Mouse (Mus musculus): ENCODE results near the gene Ifit2. TPM values are rescaled to one million over a fixed set of nuclear protein-coding genes. Genes with fewer than 3 reads are reported as not detected.
A peak's percentile ranks its signal among the peaks of the same experiment; 100 is the strongest.

The Ifit2 gene
- total and polyA plus RNA-seq, 3 experiments = 1.8 to 4.2 (median 3.4) TPM

- DNase-seq = peak; percentile 82 to 89
- WGBS = 35% methylated on average over 7 of the region's 7 CpGs
- TF ChIP-seq POLR2A (IDR thresholded peaks at IDR 0.05; ENCODE audit: insufficient read depth, low read depth, low read length) (no peak), EP300 (IDR thresholded peaks at IDR 0.05; ENCODE audit: insufficient read depth, low read depth, low read length) (peak; percentile 81), CTCF (IDR thresholded peaks at IDR 0.05) (peak; percentile 91)
- no peak overlapping the region for H3K4me3 ChIP-seq
- peaks cover 11% of the 10 kb centered on the region for H3K36me3 ChIP-seq (ENCODE audit: control insufficient read depth, insufficient read depth, low read length)
- no peak overlapping the region for H3K9ac ChIP-seq (ENCODE audit: low read depth, low read length)
- no peaks in the 10 kb centered on the region for H3K79me2 ChIP-seq (replicated peaks; ENCODE audit: control insufficient read depth, insufficient read depth, low read length)
- intact Hi-C loops (cut with DNase I) = loop anchor here (1.0 to 10.0 kb wide), 4 partner anchors 47 to 227 kb away; no protein-coding TSS in a partner anchor
- no peak overlapping the region for H3K27ac ChIP-seq
- H3K27me3 ChIP-seq (ENCODE audit: control insufficient read depth, insufficient read depth, low read length) = no peaks in the 10 kb centered on the region
- H3K4me1 ChIP-seq (ENCODE audit: control insufficient read depth, insufficient read depth, low read length) = peaks cover 3% of the 10 kb centered on the region
These were observed 2.5 kb upstream of the Ifit2 start for GRCm38 (mm10) chr19:34547976-34548375.

DNA sequence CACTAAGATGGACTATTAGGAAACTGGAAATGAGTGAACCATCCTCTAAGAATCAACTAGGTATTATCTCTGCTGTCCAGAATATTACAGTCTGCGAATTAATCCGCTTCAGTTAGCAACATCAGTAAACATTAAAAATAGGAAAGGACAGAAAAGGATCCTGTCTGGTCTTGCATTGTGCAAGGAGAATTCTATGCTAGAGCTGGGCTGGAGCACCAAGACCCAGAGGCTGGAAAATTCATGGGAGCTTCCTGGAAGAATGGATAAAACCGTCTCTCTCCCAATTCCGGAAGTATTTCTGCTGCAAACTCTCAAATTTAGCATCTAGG lies 325 bp upstream of the Ifit2 start:
- H3K79me2 ChIP-seq (replicated peaks; ENCODE audit: control insufficient read depth, insufficient read depth, low read length) = no peaks in the 10 kb centered on the region
- DNase-seq = no peak
- peaks cover 14% of the 10 kb centered on the region for H3K36me3 ChIP-seq (ENCODE audit: control insufficient read depth, insufficient read depth, low read length)
- peak overlapping the region; percentile 62 for H3K27ac ChIP-seq
- peak overlapping the region; percentile 44; the same call in 1 of the 2 replicates for H3K4me3 ChIP-seq
- peaks cover 7% of the 10 kb centered on the region for H3K4me1 ChIP-seq (ENCODE audit: control insufficient read depth, insufficient read depth, low read length)
- intact Hi-C loops (cut with DNase I) = loop anchor here (2.0 to 5.0 kb wide), 4 partner anchors 23 to 307 kb away; partner anchors contain the start of genes Ifit3b and Lipa
- TF ChIP-seq POLR2A (IDR thresholded peaks at IDR 0.05; ENCODE audit: insufficient read depth, low read depth, low read length) = no peak
- no peak for TF ChIP-seq CTCF (IDR thresholded peaks at IDR 0.05)
- no peak for TF ChIP-seq EP300 (IDR thresholded peaks at IDR 0.05; ENCODE audit: insufficient read depth, low read depth, low read length)
- no peaks in the 10 kb centered on the region for H3K27me3 ChIP-seq (ENCODE audit: control insufficient read depth, insufficient read depth, low read length)
- no peak overlapping the region for H3K9ac ChIP-seq (ENCODE audit: low read depth, low read length)
- 25% methylated on average over 4 of the region's 4 CpGs for WGBS

DNA sequence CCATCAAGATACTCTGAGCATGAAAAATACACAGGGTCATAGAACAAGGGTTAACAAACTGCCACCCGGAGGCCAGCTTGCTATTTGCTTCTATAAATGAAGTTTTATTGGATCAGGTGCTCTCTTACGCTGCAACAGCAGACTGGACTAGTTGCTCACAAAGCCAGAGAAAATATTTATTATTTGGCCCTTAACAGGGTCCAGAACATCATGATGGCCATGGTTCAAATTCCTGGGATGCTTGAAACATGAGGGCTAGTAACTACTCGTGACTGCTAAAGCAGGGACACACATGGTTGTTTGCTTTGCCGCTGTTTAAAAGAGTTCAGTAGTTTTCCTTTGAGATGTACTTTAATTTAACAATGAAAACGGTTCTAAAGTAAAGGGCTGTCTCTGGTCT lies 1.5 kb downstream of the Ifit2 start:
- Histone ChIP-seq H3K27ac (peak overlapping the region; percentile 77), H3K79me2 (replicated peaks; ENCODE audit: control insufficient read depth, insufficient read depth, low read length) (no peaks in the 10 kb centered on the region), H3K36me3 (ENCODE audit: control insufficient read depth, insufficient read depth, low read length) (peaks cover 17% of the 10 kb centered on the region), H3K27me3 (ENCODE audit: control insufficient read depth, insufficient read depth, low read length) (no peaks in the 10 kb centered on the region), H3K4me1 (ENCODE audit: control insufficient read depth, insufficient read depth, low read length) (peaks cover 9% of the 10 kb centered on the region), H3K9ac (ENCODE audit: low read depth, low read length) (peak overlapping the region; percentile 51), H3K4me3 (no peak overlapping the region)
- 19% methylated on average over 5 of the region's 5 CpGs for WGBS
- intact Hi-C loops (cut with DNase I) = loop anchor here (2.0 to 5.0 kb wide), 5 partner anchors 25 to 309 kb away; partner anchors contain the start of genes Ifit3, Ifit3b and Lipa
- no peak for TF ChIP-seq EP300 (IDR thresholded peaks at IDR 0.05; ENCODE audit: insufficient read depth, low read depth, low read length)
- peak; percentile 21; the same call in 1 of the 2 replicates for TF ChIP-seq CTCF (IDR thresholded peaks at IDR 0.05)
- TF ChIP-seq POLR2A (IDR thresholded peaks at IDR 0.05; ENCODE audit: insufficient read depth, low read depth, low read length) = 0 out of 2 replicates have a peak, but pooled peaks have one; percentile 22
- DNase-seq = peak in 1 of 2 experiments; percentile 39

DNA sequence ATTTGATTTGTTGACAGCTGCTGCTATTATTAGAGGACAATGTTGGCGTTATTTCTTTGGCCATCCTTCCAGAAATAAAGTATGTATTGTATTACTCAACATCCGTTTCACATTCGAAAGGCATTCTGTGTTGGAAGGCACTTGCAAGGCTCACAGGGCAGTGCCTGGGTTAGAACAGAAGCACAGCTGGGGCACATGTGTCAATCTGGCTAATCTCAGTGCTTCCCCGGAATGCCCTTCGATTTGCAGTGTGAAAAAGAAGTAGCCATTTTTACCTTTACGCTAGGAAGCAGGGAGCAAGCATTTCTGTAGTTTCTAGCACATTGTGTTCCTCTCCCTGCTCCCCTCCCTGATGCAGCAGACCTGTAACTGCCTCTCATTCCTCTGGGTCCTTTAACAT lies 2.5 kb downstream of the Ifit2 start:
- no peaks in the 10 kb centered on the region for H3K79me2 ChIP-seq (replicated peaks; ENCODE audit: control insufficient read depth, insufficient read depth, low read length)
- peak overlapping the region; percentile 77 for H3K27ac ChIP-seq
- intact Hi-C loops (cut with DNase I) = loop anchor here (2.0 to 5.0 kb wide), 2 partner anchors 30 to 266 kb away; partner anchors contain the start of gene Ifit3
- DNase-seq = peak; percentile 34 to 39
- WGBS = 7% methylated on average over 6 of the region's 6 CpGs
- H3K4me1 ChIP-seq (ENCODE audit: control insufficient read depth, insufficient read depth, low read length) = peaks cover 9% of the 10 kb centered on the region
- peak overlapping the region; percentile 52 for H3K9ac ChIP-seq (ENCODE audit: low read depth, low read length)
- no peaks in the 10 kb centered on the region for H3K27me3 ChIP-seq (ENCODE audit: control insufficient read depth, insufficient read depth, low read length)
- peaks cover 17% of the 10 kb centered on the region for H3K36me3 ChIP-seq (ENCODE audit: control insufficient read depth, insufficient read depth, low read length)
- peak overlapping the region; percentile 31 for H3K4me3 ChIP-seq
- TF ChIP-seq POLR2A (IDR thresholded peaks at IDR 0.05; ENCODE audit: insufficient read depth, low read depth, low read length) = peak; percentile 70
- TF ChIP-seq CTCF (IDR thresholded peaks at IDR 0.05) = no peak
- TF ChIP-seq EP300 (IDR thresholded peaks at IDR 0.05; ENCODE audit: insufficient read depth, low read depth, low read length) = peak; percentile 67; the same call in 1 of the 2 replicates

GRCm38 (mm10) chr19:34553522-34553921 lies 3.0 kb downstream of the Ifit2 start:
- Histone ChIP-seq H3K4me1 (ENCODE audit: control insufficient read depth, insufficient read depth, low read length) (peaks cover 9% of the 10 kb centered on the region), H3K79me2 (replicated peaks; ENCODE audit: control insufficient read depth, insufficient read depth, low read length) (no peaks in the 10 kb centered on the region), H3K27ac (peak overlapping the region; percentile 77), H3K9ac (ENCODE audit: low read depth, low read length) (peak overlapping the region; percentile 52), H3K4me3 (peak overlapping the region; percentile 31), H3K36me3 (ENCODE audit: control insufficient read depth, insufficient read depth, low read length) (peaks cover 17% of the 10 kb centered on the region), H3K27me3 (ENCODE audit: control insufficient read depth, insufficient read depth, low read length) (no peaks in the 10 kb centered on the region)
- 20% methylated on average over 3 of the region's 3 CpGs for WGBS
- intact Hi-C loops (cut with DNase I) = loop anchor here (2.0 to 5.0 kb wide), 2 partner anchors 29 to 266 kb away; partner anchors contain the start of gene Ifit3
- TF ChIP-seq CTCF (IDR thresholded peaks at IDR 0.05) = no peak
- no peak for TF ChIP-seq POLR2A (IDR thresholded peaks at IDR 0.05; ENCODE audit: insufficient read depth, low read depth, low read length)
- TF ChIP-seq EP300 (IDR thresholded peaks at IDR 0.05; ENCODE audit: insufficient read depth, low read depth, low read length) = no peak
- no peak for DNase-seq

DNA sequence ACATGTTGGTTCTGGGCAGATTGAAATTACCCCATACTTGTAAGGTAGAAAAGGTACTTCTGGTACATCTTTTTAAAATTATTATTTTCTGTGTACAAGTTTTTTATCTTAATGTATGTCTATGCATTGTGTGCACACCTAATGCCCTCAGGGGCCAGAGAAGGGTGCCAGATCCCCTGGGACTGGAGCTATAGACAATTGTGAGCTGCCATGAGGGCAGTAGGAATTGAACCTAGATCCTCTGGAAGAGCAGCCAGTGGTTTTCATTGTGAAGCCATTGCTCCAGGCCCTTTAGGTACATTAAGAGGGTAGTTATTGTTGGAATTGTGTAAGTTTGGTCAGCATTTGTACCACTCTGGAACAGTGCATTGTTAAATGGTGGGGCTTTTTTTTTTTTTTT lies 3.6 kb downstream of the Ifit2 start:
- TF ChIP-seq POLR2A (IDR thresholded peaks at IDR 0.05; ENCODE audit: insufficient read depth, low read depth, low read length) (no peak), EP300 (IDR thresholded peaks at IDR 0.05; ENCODE audit: insufficient read depth, low read depth, low read length) (no peak), CTCF (IDR thresholded peaks at IDR 0.05) (no peak)
- Histone ChIP-seq H3K36me3 (ENCODE audit: control insufficient read depth, insufficient read depth, low read length) (peaks cover 17% of the 10 kb centered on the region), H3K4me3 (no peak overlapping the region), H3K9ac (ENCODE audit: low read depth, low read length) (no peak overlapping the region), H3K27me3 (ENCODE audit: control insufficient read depth, insufficient read depth, low read length) (no peaks in the 10 kb centered on the region), H3K79me2 (replicated peaks; ENCODE audit: control insufficient read depth, insufficient read depth, low read length) (no peaks in the 10 kb centered on the region), H3K27ac (peak overlapping the region; percentile 77; the same call in 1 of the 2 replicates), H3K4me1 (ENCODE audit: control insufficient read depth, insufficient read depth, low read length) (peaks cover 9% of the 10 kb centered on the region)
- intact Hi-C loops (cut with DNase I) = loop anchor here (5.0 kb wide), 1 partner anchor 267 kb away; no protein-coding TSS in a partner anchor
- DNase-seq = no peak

All from heart, adult 2 months (tissue).